Mouse (Mus musculus): ENCODE results near the gene Abca13.

DNA sequence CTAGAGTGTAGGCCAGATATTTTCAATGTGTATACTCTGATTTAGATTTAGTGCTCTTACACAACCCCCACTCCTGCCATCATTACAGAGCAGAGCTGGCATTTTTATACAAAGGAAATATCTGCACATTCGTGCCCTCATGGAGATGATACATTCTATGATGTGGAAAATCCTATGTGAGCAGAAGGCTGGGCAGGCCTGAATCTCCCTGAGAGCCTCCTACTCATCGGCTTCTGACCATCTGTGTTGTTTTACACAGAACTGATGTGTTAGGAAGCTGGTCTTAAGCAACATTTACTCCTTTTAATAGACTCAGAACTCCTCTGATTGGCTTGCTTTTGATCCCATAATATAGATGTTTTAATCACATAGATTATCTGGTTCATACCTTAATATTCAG lies 376.6 kb downstream of the Abca13 start:
- no peak for TF ChIP-seq CTCF (IDR thresholded peaks at IDR 0.05; ENCODE audit: low read depth, low read length)
- no peak for TF ChIP-seq POLR2A (IDR thresholded peaks at IDR 0.05; ENCODE audit: borderline replicate concordance, low read depth, low read length)
